Mouse (Mus musculus): ENCODE data around the gene Creb1.
A peak's percentile ranks its signal among the peaks of the same experiment; 100 is the strongest.
"Not testable (repeated sequence)": the region's sequence is repeated elsewhere in the genome, so short reads cannot be mapped to it uniquely, and the experiment has no call there.

The Creb1 gene

DNA sequence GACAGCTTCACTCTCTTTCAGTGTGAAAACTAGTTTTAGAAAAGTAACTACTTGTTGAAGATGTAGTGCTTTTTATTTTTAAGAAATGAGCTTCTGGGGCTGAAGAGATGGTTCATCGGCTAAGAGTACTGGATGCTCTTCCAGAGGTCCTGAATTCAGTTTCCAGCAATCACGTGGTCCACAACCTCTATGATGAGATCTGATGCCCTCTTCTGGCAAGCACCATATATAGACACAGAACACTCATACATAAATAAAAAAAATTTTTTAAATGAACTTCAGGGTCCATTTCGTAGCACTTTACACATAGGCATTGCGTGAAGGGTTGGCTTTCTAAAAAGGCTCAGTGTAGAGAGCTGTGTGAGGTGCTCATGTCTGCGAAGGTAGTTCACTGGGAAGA is 11.3 kb downstream of the Creb1 start:
- no peak for DNase-seq

DNA sequence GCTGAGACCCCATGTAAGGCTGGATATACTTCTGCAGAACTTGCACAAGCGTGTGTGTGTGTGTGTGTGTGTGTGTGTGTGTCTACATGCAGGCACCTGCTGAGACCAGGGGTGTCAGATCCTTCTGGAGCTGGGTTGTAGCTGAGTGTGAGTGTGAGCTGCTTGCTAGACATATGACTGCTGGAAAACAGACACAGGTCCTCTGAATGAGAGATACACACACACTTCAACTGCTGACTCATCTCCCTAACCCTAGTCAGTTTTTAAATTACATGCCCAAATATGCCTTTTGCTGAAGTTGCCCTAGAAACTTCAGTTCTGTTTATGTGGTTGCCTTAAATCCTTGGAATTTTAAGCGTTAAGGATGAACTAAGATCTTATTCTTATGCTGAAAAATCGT is 13.6 kb downstream of the Creb1 start:
- no peak for DNase-seq

DNA sequence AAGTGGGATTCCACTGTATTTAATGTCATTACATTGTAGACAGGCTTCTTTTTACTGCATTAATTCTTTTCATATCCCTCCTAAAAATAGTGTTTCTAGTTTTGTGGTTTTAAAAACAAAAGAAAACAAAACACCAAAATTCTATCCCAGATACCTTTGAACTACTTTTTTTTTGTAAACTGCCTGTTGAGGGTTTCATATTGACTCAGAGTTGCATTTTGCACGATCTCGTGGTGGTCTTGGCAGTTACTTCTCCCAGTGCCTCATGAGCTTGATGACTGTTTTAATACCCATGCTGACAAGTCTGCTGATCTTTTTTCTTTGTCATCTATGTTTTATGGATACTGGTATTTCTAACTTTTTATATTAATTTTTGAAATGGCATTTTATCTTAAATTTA is 16.9 kb downstream of the Creb1 start:
- no peak for DNase-seq

DNA sequence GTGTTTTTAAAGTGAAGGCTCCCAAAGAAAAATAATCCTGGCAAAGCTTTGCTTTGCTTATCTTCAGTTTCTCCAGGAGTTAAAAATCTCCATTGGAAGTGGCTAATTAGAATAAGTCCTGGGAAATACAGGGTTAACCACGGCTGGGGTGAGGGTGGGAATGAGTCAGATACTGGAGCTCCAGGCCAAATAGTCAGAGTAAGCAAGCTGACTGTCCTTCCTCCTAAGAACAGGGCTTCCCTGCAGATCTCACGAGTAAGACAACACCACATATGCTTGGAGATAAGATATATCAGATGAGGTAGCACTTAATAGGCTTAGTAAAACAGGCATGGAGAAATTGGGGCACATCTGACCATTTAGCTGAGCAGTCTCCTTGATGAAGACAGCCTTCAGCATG is 19.5 kb downstream of the Creb1 start:
- no peak for DNase-seq

DNA sequence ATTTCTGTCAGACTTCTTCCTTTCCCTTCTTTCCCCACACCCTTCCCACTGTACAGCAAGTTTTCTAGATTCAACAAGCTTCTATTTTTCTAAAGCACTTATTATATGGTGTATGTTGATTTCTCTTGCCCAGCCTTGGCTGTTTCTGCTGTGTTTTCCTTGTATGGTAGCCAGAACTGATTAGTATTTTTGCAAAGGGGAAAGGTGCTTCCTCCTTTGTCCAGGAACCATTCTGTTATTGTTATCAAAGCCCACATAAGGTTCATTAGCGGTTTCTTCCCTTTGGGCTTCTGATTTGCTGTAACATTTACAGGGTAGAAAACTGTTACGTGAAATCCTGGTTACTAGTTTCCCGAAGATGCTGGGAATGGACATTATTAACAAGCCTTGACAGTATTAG is 27.7 kb downstream of the Creb1 start:
- DNase-seq, result no peak

DNA sequence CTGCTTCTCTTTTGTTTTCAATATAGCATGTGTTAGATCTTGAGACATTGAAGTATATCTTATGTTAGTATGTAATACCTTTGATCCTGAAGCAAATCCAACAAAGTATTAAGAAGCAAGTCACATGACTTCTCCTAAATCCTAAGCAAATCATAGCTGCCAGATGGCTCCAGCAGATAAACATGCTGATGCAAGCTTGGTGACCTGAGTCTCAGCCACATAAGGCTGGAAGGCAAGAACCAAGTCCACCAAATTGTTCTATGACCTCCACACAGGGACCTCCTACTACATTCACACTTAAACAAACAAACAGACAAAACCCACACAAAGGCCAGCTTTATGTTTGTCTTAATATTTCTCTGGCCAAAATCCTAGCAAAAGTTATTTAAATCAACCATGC is 35.8 kb downstream of the Creb1 start:
- DNase-seq, result no peak

DNA sequence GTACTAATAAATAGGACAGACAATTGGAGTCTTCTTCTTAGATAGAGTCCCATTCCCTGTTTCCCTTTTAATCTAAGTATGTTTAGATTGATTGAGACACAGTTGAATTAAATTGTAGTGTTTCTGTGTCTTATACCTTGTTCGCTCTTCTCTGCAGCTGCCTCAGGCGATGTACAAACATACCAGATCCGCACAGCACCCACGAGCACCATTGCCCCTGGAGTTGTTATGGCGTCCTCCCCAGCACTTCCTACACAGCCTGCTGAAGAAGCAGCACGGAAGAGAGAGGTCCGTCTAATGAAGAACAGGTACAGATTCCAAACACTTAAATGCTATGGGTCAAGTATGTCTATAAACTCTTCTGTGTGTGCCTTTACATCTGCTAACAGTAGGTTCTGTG is 43.6 kb downstream of the Creb1 start:
- DNase-seq, result no peak

DNA sequence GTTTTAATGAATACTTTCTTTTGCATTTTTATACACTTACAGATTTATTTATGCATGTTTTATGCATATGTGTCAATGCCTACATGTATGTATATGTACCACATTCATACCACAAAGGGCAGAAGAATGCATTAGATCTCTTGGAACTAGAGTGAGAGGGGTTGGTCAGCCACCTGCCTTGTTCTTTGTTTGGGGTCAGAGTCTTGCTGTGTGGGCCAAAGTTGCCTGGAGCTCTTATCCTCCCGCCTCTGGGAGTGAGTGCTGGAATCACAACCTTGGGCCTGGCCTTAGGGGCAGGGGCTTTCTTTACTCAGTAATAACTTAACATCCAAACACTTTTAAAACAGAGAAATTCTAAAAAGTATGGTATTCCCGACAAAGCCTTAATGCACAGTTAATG is 44.3 kb downstream of the Creb1 start:
- no peak for DNase-seq

DNA sequence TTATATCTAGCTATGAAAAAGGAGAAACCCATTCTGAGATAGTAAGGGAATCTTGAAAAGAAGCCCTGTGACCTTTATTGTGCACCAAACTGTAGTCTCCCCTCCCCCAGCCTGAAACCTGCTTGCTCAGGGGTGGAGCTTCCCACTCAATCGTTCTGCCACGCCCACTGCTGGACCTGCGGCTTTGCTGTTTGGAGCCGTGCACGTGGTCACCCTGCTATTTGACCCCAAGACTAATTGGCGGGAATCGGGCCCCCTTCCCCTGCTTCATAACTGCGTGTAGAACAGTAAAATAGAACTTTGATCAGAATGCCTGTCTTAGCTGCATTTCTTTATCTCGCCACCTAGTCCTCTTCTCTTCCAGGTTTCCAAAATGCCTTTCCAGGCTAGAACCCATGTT is 45.5 kb downstream of the Creb1 start:
- DNase-seq, result not testable (repeated sequence)

DNA sequence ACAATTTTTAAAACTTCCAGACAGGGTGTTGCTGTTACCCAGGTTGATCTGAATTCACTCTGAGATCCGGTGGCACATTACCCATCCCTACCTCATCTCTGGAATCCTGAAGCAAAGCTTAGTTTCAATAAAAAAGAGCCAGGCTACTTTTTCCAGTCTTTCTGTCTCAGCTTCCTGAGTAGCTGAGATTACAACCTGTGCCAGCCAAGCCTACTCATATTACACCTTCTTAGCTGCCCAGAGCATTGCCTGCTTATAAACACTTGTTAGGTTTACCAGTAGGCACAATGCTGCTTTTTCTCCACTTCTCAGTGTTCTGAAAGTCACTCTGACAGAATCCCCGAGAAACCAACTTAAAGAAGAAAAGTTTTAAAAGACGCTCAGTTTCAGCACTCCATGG is 46.4 kb downstream of the Creb1 start:
- no peak for DNase-seq

DNA sequence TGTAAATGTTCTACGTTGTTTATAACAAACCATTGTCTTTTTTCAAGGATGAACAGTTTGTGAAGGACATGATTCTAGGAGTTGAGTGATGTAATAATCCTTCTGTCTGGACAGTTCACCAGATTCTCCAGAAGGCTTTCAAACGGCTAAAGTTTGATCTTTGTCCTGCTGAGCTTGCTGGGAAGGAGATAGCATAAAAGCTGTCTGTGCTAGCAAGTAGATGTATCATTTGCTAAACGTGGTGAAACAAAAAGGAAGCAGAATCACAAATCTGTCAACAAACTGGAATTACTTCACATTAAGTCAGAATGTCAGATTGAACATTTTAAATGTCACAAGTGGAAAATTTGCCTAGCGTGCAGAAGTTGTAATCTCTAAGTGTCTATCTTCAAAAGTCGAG is 66.5 kb downstream of the Creb1 start:
- DNase-seq, result no peak

DNA sequence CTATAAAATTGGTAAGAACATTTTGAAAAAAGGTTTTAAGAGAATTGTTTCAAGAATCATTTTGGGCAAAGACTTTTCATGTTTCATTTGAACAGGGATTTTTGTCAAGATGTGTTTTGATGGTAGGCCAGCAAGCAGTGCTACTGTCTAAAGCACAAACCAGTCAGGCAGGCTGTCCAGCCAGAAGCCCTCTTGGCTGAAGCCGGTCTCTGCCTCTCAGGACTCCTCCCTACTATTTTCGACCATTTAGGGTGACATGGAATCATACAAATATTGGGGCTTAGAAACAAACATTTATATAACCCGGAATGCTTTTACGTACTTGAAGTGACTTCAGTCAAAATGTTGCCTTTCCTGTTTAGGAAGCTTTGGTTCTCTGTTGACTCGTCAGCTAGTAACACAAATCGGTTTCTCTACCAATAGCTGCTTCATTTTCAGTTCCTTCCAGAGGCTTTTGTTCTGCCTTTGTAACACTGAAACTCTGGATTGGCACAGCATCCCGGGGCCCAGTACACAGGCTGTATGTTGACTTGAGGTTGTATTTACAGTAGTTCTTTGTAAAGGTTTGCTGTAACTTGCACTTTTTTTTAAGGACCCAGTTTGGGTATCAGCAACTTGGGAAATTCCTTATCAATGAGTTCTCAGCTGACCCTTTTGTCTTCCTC is 68.1 kb downstream of the Creb1 start:
- no peak for DNase-seq

DNA sequence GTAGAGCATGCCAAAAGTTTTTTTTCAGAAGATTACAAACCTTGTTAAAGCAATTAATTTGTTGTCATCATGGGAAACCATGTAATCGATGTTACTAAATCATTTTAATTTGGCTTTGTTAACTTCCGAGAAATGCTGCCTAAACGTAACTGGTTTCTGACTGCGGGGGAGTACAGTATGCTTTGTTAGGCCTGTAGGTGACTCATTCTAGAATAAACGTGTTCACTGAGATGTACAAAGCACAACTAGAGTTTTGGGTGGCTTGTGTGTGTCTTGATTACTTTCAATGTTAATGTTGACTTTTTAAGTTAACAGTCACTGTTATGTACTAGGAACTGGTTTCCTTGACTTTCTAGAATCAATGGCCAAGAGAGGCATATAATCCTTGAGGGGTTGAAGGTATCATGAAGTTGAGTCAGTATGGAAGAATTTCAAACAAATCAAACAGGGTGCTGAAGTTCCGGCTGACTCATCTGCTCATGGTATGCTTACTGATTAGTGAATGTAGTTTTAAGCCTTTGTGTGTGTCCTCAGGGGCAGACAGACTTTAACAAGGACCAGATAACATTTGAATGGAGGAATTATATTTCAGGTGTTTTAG is 68.9 kb downstream of the Creb1 start:
- DNase-seq, result no peak

DNA sequence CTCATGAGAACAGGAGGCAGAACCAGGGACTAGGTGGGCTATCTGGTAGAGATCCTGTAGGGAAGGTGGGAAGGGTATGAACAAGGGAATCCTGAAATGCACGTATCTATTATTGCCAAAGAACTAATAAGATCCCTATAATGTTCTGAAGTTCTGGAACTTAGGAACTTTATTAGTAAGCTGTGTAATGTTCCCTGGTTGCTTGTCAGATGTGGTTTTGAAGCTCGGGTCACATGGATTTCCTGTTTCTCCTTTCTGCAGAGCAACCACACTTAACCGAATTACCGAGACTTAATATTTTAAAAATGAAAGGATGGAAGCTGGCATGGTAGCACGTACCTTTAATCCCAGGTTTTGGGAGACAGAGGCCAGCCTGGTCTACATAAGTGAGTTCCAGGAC is 70.9 kb downstream of the Creb1 start:
- no peak for DNase-seq

DNA sequence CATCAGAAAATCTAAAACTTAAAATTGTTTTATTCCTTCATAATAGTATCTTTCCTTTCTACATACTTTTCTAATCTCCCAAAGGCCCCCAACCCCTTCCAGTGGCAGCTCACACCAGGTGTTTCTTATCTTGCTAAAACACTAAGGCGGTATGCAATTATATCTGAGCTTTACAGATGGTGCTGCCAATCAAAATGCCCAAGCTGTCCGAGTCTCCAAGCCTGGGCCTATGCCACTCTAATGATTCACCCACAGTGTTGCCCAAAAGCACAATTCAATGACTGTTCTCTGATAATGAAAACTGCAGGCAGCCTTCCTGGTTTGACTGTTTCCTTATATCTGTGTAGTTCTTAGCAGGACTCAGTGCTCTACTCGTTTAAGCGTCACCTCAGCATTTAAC is 76.7 kb downstream of the Creb1 start:
- no peak for DNase-seq

DNA sequence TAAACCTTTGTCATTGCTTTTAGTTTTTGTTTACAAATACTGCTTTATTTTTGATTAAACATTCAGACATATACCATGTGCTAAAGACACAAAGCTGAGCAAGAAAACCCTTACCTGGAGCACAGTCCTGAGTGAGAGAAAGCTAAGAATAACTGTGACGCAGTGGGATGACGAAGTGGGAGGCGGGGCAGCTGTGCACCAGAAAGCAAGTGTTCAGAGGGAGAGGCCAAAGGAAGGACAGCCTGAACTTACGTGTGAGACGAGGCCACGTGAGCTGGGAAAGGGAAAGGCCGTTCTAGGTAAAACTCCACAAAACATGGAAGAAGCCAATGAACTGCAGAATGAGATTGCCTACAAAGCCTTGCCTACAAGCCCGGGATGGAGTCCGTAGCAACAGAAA is 77.5 kb downstream of the Creb1 start:
- no peak for DNase-seq

DNA sequence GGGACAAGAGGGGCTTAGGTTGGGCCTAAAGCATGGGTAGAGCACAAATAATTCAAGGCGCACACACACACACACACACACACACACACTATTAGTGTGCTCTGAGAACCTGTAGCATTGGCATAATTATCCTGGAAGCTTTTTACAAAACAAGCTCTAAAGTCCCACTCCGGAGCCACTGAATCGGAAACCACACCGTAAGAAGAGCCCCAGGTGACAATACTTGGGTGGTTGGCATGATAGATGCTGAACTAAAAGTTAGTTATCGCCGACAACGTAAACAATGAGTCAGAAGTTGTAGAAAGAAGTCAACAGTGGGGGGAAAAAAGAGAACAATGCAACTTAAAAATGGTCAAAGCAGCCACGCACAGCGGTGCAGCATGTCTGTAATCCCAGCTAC is 81.9 kb downstream of the Creb1 start:
- no peak for DNase-seq

DNA sequence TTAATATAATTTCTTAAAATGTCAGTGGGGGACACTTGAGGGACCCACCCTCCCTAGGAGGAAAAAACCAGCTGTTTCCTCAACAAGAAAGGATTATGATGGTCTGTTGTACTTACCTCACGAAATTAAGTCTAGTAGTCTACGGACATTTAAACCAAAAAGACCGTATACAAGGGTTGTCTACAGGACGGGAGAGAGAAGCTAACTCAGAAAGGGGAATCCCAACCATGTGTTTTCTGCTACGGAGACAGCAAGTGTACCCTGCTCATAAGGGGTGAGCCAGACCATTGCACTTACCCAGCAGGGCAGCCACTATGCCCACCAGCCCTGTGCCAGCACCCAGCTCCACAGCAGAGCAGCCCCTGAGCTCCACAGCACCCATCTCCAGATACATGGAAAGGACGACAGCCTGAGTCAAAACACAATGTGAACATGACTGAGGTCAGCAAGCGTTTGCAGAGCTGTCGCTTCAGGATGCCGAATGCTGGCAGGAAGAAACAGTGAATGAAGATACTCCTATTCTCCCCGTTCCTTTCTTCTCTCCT is 82.4 kb downstream of the Creb1 start:
- no peak for DNase-seq

DNA sequence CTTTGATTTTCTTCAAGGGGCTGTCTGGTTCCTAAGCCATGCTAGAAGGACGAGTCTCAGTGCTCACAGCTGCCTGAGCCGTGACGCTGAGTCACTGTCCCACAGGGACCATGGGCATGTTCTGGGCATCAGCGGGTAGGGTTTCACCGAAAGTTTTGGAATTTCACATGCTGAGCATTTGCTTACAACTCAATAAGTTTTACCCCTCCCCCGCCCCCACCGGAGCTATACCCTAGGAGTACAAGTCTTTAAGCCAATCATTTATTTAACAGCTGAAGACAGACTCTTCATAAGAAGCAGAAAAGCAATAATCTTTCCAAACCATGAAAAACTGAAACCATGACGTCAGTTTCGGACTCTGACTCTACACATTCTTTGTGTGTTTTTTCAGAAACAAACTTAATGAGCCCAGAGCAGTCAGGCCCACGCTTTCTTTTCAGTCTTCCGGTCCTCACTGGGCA is 83.1 kb downstream of the Creb1 start:
- DNase-seq, result no peak

DNA sequence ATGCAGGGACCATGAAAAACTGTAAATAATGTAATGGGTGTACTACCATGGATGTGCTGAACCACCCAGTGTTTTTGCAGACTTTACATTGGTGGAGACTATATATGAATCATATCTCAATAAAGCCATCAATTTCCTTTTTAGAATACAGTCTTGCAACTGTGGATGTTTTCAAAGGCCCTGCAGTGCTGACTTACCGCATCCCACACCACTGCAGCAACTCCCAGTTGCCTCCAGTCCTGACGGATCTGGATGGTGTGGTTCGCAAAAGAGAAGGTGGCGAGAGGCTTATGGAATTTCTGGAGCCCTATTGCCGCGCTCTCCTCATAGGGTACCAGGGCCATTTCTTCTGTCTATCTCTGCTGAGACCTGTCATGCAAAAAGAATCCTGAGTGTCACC is 83.6 kb downstream of the Creb1 start:
- DNase-seq, result peak in 1 of 2 experiments; percentile 16

DNA sequence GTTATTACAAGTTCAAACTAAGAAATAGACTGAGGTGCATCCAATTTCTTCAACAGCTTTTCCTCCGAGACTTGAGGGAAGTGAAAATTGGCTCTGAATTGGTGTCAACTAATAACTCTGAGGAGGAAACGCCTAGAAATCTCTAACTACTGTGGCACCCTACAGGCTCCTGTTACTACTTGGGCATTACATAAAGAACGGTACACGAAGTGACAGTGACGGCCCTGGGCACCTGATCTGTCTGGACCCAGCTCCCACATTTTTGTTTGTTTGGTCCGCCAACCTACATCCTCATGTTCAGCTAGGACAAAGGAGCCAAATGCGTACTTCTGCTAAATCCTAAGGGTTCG is 84.1 kb downstream of the Creb1 start:
- no peak for DNase-seq

DNA sequence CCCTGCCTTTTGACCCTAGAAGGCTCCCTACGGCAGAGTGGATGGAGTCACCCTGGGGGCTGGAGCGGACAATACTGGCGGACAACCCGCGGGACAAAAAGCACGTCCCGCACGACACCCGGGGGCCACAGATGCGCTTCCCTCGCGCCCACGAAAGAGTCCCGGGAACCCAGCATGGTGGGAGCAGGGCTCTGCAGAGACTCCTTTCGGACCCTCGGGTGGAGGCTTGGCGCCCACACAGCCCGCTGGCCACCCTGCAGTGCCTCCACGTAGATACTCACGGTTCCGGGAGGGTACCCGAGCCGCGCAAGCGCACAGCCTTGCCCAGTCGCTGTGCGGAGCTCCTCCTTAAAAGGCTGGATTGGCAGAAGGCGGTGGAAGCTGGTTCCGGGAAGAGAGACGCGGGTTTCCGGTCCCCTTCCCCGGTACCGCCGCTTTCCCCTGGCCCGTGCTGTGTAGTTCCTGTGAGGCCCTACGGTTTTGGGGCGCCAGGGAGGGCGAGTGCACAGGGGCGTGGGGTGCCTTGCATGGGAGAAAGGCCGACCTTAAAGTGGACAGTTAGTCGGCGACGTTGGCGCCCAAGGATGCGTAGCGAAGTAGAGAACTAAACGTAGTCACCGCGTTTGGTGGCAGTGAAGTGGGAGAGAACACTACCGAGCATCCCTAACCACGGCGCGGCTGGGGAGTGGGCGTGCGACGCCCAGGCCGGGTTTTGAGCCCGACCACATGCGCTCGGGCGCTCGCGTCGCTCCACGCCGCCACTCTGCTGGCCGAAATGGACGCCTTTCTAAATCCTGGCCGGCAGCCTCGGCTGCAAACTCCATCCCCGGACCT is 84.7 kb downstream of the Creb1 start, which contains the start of gene Mettl21a:
TSS of gene Mettl21a (minus strand) at position 362 of the 834 bp plus-strand sequence.
- DNase-seq, result peak; percentile 94 to 95

DNA sequence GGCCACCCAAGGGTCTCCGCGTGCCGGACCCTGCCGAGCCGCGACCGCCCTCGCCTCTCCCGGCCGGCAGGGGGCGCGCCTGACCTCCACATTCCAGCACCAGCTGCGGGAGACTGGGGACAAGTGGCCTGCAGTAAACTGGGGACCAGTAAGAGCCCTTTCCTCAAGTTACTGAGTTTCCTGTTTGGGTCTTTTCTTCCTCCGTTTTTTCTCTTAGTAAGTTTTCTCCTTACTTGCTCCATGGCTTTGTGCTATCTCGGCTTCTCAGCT is 85.2 kb downstream of the Creb1 start:
- peak; percentile 93 to 94 for DNase-seq

DNA sequence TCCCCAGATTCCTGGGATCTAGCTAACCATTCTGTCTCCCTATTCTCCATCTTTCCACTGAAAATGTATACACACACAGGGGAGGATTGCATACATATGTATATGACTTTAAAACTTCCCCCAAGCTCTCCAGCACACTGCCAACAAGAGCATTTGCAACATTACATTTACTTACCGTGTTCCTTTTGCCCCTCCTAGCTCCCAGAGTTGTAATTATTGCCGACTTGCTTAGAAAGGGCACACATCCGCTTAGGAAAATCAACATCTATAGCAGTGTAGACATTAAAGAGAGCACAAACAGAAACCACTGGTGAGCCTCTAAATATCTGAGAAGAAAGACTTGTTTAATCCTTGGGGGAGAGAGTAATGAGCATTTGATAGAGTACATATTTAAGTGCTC is 85.8 kb downstream of the Creb1 start:
- DNase-seq, result no peak
